Mouse (Mus musculus) lung, postnatal 10 days (tissue): ENCODE measurements at regions not wholly inside any gene's neighbourhood (a gene's known extent, or its start where the extent isn't known, plus 50 kb on each side); places are given as distances from the start of the nearest gene placed in this dataset.
A peak's percentile ranks its signal among the peaks of the same experiment; 100 is the strongest.

Experiments
- DNase-seq: peaks from one replicate; pipeline ENCODE4 v3.0.0; 2021

- no peak for DNase-seq
Observed at GRCm38 (mm10) chr19:60148313-60148965, 78.1 kb downstream of the Fam204a start.

- no peak for DNase-seq
Observed at GRCm38 (mm10) chr19:60146451-60147190, 79.9 kb downstream of the Fam204a start.

GRCm38 (mm10) chr19:60145242-60145641 lies 81.3 kb downstream of the Fam204a start:
- no peak for DNase-seq

- DNase-seq = peak; percentile 86
Observed at GRCm38 (mm10) chr19:60144336-60144989, 82.0 kb downstream of the Fam204a start.

GRCm38 (mm10) chr19:60138881-60139280 lies 87.6 kb downstream of the Fam204a start:
- peak; percentile 29 for DNase-seq

- DNase-seq = no peak
Observed at GRCm38 (mm10) chr19:60136491-60136890, 90.0 kb downstream of the Fam204a start.

- DNase-seq = no peak
Observed at GRCm38 (mm10) chr19:60134447-60135328, 91.8 kb downstream of the Fam204a start.

GRCm38 (mm10) chr19:60129635-60130034 lies 96.9 kb downstream of the Fam204a start:
- no peak for DNase-seq

- DNase-seq = no peak
Observed at GRCm38 (mm10) chr19:60124638-60125037, 101.9 kb downstream of the Fam204a start.

- no peak for DNase-seq
Observed at GRCm38 (mm10) chr19:60120917-60121316, 105.6 kb downstream of the Fam204a start.

- DNase-seq = no peak
Observed at GRCm38 (mm10) chr19:60119051-60119450, 107.5 kb downstream of the Fam204a start.

GRCm38 (mm10) chr19:60113666-60114388 lies 112.7 kb downstream of the Fam204a start:
- DNase-seq = no peak

- no peak for DNase-seq
Observed at GRCm38 (mm10) chr19:60110278-60110677, 116.2 kb downstream of the Fam204a start.

GRCm38 (mm10) chr19:60109488-60109887 lies 117.0 kb downstream of the Fam204a start:
- DNase-seq = no peak

GRCm38 (mm10) chr19:60097915-60098314 lies 128.6 kb downstream of the Fam204a start:
- no peak for DNase-seq

GRCm38 (mm10) chr19:60074986-60075385 lies 131.5 kb upstream of the Rab11fip2 start:
- DNase-seq = no peak

- DNase-seq = peak; percentile 50
Observed at GRCm38 (mm10) chr19:60073328-60073727, 129.9 kb upstream of the Rab11fip2 start.

GRCm38 (mm10) chr19:60066183-60066582 lies 122.7 kb upstream of the Rab11fip2 start:
- DNase-seq = no peak

- no peak for DNase-seq
Observed at GRCm38 (mm10) chr19:60055121-60055874, 111.8 kb upstream of the Rab11fip2 start.

GRCm38 (mm10) chr19:60051151-60051550 lies 107.7 kb upstream of the Rab11fip2 start:
- no peak for DNase-seq

- DNase-seq = no peak
Observed at GRCm38 (mm10) chr19:60040721-60041120, 97.3 kb upstream of the Rab11fip2 start.
